Mouse (Mus musculus) Muller cell, postnatal 12 days (primary cell): ENCODE results near the gene Oxnad1.

Experiments
- DNase-seq: peaks from one replicate; pipeline ENCODE4 v3.0.0-alpha.2; 2015; ENCODE audit errors: inconsistent ontology term

Oxnad1 gene

DNA sequence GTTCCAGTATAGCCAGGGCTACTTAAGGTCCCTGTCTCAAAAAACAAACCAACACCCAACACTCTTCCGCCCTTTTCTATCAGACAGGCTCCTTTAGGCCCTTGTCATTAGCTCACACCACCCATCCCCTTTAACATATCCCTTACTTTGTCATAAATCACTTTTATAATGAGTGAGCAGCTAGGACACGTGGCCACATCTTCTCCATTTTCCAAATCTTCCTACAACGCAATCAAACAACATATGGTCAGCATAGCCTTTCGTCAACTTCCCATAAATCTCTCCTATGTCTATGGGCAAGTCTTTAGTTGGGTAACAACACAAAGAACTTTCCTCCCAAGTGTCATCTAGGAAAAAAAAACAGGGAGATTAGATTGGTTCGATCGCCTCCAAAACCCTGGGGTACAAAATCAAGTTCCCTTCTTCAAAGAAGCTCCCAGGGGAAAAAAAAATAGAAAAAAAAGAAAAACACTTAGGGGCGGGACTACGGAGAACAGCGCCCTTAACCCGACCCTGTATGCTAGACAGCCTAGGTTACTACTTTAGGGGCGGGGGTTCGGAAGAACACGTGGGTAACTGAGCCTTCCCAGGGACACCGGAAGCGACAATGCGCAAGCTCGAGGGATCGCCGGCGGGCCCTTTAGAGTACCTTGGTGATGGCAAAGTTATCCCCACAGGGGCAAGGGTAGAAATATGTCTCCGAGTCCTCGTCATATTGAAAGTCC, at the start of gene Oxnad1:
Oxnad1 (plus strand) TSS at position 614 of the 725 bp plus-strand sequence.
- no peak for DNase-seq

- no peak for DNase-seq
Measured at GRCm38 (mm10) chr14:32036482-32036881, 48.7 kb upstream of the Oxnad1 start.

GRCm38 (mm10) chr14:32037661-32038252, 47.4 kb upstream of the Oxnad1 start:
- DNase-seq = peak; percentile 77

- DNase-seq = no peak
Measured at GRCm38 (mm10) chr14:32042108-32042507, 43.1 kb upstream of the Oxnad1 start.

DNA sequence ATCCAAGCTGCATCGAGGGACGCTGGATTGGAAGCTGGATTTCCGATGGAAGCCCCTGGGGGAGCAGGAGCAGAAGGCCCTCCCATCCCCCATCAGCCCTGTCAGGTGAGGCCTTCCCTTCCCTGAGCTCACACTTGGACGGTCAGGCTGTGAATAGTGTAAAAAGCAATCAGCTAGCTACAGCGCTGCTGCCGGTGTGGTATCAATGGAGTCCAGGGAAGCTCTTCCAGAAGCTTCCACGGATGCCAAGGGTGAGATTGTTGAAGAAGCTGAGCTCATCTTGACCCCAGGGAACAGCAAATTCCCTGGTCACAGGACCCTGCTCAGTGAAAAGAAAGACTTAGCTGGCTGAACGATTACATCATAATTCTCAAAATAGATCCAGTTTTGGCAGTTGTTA, 38.8 kb upstream of the Oxnad1 start:
- DNase-seq = peak; percentile 37

DNA sequence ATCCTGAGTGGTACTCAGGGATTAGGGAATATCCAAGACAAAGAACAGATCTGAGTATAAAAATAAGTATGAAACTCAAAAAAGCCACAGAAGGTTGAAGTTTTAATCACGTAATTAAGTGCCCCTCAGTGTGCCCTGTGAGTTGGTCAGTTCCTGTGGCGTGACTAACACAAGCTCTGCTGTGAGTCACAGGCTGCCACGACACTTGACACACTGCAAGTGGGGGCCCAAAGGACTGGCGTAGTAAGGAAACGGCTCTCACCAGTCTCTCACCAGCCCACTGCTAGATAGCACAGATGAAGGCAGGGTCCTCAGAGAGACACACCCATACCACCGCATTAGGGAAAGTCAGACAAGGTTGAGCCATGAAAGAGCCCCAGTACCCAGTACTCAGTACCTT, 35.0 kb upstream of the Oxnad1 start:
- DNase-seq = no peak

DNA sequence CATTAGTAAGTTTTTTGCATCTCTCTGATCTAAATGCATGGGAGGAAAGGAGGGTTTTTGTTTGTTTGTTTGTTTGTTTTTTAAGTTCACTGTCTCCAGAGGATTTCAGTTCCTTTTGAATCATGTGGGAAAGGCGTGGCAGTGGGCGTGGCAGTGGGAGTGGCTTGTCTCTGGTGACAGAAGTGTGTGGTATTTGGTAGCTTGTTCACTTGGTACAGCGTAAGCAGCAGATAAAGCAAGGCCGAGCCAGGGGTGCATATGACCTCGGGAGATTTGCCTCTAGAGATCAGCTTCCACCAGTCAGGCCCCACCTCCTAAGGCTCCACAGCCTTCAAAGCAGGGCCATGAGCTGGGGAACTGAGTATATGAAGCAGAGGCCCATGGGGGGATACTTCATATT, 31.3 kb upstream of the Oxnad1 start:
- no peak for DNase-seq

DNA sequence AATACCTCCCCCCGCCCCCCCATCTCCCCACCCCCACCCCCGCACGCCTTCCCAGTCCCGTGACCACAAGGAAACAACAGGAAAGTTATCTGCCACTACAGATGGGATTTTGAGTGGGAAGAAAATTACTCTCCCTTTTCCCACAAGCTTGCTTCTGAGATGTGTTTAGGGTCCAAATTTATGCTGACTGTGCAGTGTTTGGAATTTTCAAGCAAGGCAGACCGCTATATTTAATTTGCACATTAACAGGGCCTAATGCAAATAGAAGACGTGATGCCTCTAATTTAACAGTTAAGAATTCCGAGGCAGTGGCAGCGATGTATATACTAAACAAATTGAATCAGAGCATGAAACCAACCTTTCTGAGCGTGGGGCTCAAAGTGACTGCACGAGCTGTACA, 30.4 kb upstream of the Oxnad1 start:
- DNase-seq = no peak

- DNase-seq = no peak
Measured at GRCm38 (mm10) chr14:32055781-32056180, 29.4 kb upstream of the Oxnad1 start.

GRCm38 (mm10) chr14:32056675-32057074, 28.5 kb upstream of the Oxnad1 start:
- no peak for DNase-seq

DNA sequence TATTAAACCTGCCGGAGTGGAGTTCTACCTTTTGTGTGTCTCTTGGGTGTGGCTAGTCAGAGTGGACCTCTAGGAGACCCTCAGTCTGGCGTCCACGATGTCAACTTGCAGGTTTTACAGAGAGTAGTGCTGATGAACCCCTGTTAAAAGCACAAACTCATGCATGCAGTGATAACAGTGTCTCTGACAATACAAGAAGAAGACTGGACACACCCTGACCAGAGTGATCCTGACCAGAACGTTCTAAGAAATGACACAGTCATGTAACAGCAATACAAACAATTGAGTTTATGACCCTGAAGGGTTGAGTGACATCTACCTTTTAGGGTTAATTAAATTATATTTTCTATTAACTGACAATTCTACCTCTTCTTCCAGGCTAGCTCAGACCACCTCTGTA, 27.5 kb upstream of the Oxnad1 start:
- DNase-seq = no peak

- DNase-seq = no peak
Measured at GRCm38 (mm10) chr14:32061398-32061797, 23.8 kb upstream of the Oxnad1 start.

DNA sequence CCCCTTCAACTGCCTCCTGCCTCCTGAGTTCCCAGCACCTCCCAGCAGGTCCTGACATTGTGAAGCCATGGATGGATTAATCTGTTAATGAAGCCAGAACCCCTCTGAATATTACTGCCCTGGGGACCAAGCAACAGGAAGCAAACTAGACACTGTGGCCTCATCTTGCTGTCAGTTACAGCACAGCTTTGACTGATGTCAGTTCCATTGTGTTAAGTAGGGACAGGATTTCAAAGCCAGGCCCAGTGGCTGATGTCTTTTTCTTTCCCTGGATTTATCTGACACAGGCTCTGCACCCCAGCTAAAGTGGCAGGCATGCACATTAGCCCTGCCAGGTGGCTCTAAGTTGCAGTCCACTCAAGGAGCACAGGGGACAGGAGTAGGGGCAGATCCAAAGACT, 12.4 kb upstream of the Oxnad1 start:
- no peak for DNase-seq

DNA sequence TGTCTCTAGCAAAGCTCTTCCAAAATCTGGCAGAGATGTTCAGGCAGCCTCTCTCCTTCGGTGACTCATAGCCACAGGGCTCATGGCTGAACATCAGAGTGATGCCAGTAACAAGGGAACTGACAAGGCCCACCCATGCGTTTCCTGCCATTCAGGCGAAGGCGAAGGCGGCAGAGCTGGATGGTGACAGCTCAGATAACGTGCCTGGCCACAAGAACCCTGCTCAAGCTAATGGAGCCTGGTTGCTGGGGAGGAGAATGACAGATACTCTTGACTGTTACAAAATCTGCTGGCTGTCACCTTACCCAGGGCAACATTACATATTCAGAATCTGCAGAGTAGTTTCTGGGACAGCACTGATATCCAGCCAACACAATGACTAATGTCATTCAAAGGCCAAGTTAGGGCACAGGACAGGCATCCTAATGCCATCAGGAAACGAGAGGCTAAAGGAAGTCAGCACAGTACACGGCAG, 11.9 kb upstream of the Oxnad1 start:
- peak; percentile 90 for DNase-seq

- no peak for DNase-seq
Measured at GRCm38 (mm10) chr14:32073901-32074300, 11.3 kb upstream of the Oxnad1 start.

DNA sequence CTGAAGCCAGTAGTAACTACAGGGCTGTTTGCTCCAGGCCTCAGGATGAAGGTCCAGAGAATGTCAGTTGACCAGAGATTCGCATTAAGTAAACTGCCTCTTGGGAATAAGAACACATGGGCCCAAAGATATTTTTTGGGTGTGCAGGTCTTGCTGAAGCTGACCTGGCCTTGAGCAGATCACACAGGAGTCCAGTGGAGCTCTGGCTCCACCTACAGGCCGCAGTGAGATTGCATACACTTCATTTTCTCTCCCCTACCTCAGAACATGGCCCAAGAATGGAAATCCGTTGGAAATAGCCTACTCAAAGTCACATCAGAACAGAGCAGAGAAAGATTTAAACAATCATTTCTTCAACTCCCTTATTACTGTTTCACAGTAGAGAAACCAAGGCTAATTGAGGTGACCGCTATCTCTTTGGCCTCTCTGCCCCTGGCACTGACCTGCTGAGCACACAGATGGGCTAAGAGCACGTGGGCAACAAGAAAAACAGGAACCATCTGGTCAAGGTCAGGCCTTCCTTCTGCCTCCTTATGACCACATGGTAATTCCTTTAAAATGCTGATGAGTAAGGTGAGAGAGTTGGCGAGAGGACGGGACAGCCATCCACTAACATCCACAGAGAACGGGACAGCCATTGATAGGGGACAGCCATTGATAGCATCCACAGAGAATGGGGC, 8.1 kb upstream of the Oxnad1 start:
- peak; percentile 53 for DNase-seq

DNA sequence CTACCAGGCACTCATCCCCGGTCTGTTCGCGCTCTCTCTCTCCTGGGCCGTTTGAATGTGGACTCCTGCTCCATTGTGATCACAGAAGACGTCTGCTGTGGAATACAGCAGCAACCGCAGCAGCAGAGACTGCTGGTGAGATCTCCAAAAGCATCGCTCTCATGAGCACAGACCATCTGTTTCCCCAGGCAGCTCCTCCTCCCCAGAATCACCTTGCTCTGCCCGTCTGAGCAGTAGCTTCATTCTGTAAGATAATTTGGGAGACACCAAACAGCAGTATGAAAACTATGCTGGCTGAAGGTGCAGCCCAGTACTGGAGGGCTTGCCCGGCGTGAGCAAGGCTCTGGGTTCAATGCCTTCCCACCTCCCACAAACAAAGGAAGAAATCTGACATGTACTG, 4.1 kb upstream of the Oxnad1 start:
- no peak for DNase-seq

GRCm38 (mm10) chr14:32082891-32083290, 2.3 kb upstream of the Oxnad1 start:
- no peak for DNase-seq

- DNase-seq = no peak
Measured at GRCm38 (mm10) chr14:32083466-32083865, 1.7 kb upstream of the Oxnad1 start.

DNA sequence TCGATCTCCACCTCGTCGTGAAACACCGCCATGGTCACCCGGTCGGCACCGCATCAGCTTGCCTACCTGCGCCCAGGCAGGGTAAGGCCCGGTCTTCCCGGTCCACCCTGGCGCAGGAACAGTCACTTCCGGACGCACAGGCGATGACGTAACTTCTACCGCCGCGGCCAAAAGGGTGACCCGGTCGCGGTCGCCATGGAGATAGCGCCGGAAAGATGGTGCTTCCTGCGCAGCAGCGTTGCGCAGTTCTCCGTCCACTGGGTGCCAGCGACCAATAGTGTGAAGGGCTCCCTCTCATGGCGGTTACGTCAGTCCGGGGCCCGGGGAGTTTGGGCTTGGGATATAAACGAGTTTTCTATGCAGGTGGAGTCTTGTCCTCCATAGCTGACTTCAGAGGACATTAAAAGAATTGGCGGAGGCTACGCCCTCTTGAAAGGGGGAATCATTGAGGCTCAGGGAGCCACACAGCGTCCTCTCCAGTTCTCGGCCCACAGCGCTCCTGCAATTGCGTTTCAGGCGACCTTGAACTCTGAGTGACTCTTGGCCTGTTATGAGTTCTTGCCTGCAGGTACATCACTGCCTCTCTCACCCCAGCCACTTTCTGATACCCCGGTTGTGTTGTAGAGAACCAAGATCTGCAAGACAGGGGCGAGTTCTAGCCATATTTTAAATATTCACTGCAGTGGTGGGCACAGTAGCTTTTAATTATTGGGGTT, 470 bp downstream of the Oxnad1 start, which contains the start of gene Dph3:
Dph3 (minus strand) TSS at position 244 of the 716 bp plus-strand sequence.
- DNase-seq = peak; percentile 98

GRCm38 (mm10) chr14:32086226-32086625, 1.1 kb downstream of the Oxnad1 start:
- DNase-seq = peak; percentile 36
